Mouse (Mus musculus) kidney, postnatal 14 days (tissue): ENCODE results near the gene Gm20388.

ENCODE experiments used
- DNase-seq: peaks from one replicate; pipeline ENCODE4 v3.0.0; 2022; ENCODE audit warnings: mixed read lengths

Gm20388 gene

DNA sequence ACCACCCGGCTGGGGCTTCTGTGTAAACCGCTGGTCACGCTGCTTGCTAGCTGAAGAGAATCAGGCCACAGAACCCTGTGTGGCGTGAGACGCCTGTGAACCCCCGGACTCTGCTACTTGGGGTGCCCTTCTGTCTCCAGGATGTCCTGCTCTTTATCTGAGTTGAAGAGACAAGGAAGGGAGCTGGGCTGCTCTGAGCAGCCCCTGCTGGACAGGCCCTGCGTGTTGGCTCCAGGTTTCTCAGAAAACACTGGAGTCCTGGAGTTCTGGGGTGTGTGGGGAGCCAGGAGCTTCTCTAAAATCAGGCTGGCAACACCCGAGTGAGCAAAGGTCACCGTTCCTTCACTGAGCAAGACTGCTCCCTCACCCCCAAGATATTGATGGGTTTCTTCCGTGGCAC, 971.0 kb downstream of the Gm20388 start:
- DNase-seq = no peak

DNA sequence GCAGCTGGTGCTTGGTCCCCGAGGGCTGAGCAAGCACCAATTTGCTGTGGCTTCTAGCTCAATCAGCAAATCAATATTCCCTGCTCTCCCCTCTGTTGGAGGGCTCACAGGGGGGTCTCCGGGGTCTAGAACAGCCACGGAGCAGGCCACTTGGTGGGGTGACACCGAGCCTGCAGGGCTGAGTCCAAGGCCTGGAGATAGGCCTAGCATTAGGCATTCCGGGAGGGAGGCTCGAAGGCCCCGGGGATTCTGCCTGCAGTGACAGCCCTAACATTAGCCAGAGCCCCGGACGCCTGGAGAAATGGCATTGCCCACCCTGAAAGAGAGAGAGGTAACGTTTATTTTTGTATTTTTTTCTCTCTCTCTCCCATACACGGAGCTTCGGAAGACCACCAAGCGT, 972.0 kb downstream of the Gm20388 start:
- no peak for DNase-seq

DNA sequence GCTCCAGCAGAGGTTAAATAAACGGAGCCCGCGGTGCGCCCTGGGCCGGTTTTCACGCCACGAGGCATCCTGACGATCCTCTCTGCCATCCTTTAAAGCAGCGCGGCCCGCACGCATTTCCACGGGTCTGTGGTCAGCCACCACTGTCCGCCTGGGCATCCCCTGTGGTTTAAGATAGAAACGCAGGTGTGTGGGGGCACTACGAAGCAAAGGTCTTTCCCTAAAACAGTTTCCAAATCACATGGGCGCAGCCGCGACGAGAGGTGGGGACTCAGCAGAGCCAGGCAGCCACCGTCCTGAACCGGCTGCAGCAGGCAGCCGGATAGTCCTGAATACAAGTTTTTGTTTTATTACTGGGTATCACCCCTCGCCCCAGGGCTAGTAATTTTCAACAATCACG, 972.7 kb downstream of the Gm20388 start:
- DNase-seq = no peak

DNA sequence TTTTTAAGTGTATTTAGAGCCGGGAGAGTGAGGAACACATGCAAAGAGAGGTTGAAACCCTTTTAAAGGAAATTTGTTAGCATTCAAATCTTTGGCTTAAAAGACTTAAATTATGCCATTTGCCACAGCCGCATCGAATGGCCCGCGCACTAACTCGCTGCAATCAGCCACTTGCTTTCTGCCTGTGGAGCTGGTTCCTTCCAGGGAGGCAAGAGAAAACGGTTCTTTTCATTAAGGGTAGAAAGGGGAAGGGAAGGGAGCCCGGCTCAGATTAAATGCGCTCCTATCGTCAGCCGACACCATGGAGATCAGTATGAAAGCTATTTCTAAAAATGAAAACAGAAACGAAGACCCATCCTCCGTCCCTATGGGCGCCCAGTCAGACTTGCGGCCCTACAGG, 973.2 kb downstream of the Gm20388 start:
- no peak for DNase-seq

DNA sequence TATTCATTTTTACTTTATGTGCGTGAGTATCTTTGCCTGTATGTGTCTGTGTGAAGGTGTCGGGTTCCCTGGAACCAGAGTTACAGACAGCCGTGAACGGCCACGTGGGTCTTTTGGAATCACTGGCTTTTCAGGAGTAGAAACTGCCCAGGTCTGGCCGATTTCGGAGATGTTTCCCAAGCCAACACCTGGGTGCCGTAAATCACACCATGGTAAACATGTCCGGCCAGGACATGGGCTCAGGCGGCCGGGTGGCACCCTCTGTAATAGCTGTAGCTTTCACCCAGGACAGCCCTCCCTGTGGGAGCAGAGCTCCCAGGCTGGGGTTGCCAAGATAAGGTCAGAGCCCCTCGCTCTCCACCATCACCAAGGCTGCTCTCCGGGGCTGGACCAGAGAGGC, 974.2 kb downstream of the Gm20388 start:
- no peak for DNase-seq

DNA sequence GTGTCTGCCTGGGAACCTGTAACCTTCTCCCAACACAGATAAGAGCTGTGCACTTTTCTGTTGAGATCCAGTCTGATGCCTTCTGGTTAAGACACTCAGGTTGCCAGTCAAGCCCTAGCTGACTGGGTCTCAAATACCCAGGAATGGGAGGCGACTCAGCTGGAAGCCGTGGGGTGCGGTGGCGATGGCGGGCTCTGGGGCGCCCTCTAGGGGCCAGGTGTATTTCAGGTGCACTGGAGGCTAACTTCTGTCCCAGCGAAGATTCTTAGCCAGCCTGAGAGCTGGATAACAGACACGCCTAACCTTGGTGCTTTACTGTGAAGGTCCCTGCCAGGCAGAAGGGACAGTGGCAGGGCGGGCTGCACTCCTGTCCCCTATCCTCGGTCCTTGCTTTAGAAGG, 976.6 kb downstream of the Gm20388 start:
- peak; percentile 23 for DNase-seq

DNA sequence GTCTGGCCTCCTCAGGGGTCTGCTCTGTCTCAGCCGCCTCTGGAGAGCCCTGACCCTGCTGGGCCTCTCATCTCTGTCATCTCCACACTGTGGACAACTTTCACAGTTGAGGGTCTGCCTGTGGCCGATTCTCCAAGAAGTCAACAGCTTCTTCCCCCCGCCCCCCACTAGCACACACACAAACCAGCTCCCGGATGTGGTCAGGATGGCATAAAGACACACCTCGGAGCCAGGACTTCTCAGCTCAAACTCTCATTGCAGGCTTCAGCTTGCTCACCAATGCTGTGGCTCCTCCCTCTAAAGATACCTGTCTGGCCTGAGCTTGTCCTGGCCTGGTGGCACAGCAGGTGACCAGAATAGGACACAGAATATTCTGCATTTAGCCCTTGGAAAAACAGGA, 977.4 kb downstream of the Gm20388 start:
- no peak for DNase-seq

DNA sequence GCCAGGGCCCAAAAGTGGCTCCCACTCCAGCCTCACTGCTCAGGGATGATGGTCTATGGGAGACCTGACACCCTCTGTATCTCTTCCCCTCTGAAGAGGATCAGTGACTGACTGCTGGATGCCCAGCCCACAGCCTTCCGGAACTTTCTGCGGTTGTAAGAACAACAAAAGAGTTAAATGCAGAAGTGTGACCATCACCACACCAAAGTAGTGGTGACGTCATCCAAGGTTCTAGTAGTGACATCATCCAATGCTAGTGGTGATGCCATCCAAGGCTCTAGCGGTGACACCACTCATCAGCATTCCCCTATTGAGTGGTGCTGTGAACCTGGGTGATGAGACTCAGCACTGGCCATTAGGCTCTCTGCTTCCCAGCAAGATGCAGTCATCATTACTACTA, 978.5 kb downstream of the Gm20388 start:
- DNase-seq = no peak

DNA sequence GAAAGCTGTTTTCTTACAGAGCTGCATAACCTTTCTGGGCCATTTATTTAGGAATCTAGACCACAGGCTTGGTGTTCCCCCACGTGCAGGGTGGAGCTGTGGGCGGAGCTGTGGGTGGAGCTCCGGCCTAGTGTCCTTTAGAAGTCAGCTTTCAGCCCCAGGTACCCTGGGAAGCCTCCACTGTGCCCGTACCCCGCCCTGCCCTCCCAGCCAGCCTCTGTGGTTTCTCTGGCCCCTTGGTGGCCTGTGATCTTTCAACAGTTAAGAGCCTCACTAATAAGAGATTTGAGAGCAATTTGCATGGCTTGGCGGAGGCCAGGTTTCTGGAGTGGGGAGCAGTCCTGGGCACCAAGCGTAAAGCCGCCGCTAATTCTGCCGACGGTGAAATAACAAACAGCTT, 979.4 kb downstream of the Gm20388 start:
- no peak for DNase-seq

DNA sequence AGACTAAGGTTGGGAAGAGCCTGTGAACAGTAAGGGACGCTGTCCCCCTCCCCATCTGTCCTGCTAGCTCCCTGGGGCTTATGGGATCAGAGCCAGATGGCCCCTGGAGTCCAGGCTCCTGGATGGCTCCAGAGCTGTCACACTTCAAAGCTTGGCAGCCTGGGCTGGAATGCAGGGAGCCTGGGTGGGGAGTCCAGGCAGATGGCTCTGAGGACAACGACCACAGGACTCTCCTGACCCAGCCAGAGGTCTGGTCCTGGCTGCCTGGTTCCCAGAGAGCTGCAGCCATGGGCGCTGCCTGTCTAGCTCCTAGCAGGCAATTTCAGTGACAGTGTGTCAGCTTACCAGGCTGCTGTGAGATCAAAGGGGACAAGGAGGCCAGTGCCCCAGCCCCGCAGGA, 984.4 kb downstream of the Gm20388 start:
- DNase-seq = no peak

DNA sequence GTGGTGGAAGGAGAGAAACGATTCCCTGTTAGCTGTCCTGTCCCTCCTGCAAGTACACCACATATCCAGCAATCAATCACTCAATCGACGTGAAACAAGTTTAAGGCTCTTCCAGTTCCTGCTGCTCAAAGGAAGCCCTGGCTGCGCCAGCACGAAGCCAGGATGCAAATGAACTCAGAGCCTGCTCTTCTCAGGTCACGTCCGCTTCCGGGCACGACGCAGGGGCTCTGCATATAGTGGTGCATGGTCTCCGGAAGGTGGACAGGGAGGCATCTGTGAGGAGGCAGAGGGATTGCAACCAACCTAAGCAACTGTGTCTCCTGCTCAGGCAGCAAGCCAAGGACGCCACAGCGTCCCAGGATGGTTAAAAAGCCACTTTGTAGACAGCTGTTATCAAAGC, 985.0 kb downstream of the Gm20388 start:
- no peak for DNase-seq

DNA sequence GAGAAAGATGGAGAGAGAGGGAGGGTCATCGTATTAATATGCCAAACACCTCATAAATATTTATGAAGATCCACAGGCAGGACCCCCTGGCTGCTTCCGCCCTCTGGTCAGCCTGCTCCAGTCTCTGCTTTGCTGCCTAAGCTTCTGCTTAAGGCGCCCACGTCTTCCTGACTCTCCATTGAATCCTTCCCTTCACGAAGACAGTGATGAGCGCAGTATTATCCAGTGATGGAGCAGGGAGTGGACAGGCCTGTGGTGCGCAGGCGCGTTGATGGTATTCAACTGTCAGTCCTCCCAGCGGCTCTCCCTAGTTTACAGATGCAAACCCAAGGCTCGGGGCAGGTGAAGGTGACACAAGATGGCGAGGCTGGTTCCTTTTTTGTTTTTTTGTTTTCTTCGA, 985.6 kb downstream of the Gm20388 start:
- no peak for DNase-seq

DNA sequence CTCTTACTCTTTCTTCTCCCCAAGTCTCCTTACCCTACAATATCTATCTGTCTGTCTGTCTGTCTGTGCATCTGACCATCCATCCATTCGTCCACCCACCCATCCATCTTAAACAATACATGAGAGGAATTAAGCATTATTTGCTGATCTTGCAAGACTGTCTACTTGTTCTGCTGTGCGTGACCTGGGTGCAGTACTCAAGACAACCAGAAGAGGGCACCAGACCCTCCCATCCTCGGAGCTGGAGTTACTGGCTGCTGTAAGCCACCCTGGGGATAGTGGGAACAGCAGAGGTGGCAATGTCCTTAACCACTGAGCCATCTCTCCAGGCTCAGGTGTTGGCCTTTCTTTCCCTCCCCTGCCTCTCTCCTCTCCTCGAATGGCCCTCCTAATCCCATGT, 987.4 kb downstream of the Gm20388 start:
- DNase-seq = peak; percentile 27

DNA sequence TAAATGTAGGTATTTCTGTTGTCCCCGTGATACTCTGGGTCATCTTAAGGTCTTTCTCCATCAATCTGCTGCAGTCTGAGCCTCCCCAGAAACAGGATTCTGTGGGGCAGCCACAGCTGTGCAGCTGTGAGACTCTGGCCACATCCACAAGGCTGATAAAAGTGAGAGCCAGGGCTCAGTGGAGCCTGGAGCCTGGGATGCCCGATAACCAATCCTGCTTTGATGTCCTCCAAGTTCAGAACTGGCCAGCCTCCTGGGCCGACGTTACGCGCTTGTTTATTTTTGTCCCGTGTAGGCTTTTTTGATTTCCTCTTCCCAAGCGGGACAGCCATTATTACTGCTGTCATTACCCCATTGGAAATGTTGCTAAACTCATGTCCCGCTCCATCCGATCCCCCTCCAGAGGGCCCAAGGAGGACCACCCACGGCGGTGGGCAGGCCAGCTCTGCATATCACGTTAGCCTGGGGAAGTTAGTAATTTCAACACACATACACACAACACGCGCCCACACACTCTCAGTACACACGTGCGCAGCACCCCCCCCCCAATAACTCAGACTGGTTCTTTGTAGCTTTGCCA, 988.3 kb downstream of the Gm20388 start:
- DNase-seq = no peak

DNA sequence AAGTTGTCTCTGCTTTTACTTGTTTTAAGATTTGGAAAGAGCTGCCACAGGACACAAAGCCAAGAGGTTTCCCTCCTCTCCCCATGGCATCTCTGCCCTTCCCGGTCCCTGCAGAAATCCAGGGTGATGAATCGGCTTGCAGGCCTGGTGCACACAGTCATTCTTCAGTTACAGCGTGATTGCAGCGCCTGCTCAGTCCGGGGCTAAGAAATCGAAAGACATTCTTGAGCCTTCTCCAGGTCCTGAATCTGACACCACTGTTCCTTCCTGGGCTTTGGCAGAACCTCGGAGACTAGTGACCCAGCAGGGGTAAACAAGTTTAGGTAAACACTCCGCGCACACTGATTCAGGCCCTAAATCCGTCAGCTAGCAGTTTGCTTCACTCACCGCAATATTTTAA, 991.7 kb downstream of the Gm20388 start:
- peak; percentile 21 for DNase-seq

DNA sequence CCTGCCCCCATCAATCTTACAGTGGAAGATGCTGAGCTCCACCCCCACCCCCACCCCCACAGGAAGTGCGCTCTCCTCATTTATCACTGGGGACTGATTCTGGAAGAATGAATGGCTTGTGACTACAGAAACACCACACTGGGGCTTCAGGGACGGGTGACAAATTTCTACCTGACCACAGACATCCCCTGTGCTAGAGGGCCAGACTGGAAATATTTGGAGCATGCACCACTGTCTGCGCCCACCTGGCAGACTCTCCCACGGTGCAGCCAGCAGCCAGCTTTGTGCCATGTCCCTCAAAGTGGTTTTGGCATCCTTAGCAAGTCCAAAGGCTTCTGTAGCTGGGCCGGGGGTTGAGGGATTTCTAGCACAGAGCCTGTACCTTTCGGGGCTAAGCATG, 997.0 kb downstream of the Gm20388 start:
- DNase-seq = no peak

DNA sequence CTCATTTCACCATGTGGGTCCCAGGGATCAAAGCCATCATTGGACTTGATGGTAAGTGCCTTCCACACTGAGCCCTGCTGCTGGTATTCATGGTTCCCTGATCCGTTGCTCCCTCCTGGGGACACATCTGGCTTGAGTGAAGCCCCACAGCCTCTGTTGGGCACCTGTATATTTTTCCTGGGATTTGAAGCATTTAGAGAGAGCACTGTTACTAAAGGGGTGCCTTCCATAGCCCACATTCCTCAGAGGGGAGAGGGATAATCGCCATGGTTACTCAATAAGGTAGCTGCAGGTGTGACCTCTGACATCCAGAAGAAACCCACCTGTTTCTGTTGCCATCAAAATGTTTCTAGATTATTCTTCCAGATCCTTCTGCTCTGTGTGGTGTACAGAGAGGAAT, 1000.3 kb downstream of the Gm20388 start:
- no peak for DNase-seq

DNA sequence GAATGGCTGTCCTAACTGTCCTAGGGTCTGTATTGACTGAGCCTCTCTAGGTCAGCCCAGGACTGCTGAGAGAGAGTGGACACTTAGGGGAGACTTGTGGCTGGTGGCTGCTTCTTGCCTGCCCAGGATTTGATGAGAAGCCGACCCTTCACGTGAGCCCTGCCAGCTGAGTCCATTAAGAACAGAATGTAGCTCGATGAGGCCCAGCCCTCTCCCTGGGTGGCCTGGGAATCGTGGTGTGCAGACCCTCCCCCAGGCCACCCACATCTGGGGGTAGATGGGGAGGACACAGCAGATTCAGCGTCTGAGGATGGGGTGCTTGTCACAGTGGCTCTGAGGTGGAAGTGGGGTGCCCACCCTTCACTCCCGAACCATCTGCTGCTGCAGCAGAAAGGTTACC, 1001.8 kb downstream of the Gm20388 start:
- no peak for DNase-seq

DNA sequence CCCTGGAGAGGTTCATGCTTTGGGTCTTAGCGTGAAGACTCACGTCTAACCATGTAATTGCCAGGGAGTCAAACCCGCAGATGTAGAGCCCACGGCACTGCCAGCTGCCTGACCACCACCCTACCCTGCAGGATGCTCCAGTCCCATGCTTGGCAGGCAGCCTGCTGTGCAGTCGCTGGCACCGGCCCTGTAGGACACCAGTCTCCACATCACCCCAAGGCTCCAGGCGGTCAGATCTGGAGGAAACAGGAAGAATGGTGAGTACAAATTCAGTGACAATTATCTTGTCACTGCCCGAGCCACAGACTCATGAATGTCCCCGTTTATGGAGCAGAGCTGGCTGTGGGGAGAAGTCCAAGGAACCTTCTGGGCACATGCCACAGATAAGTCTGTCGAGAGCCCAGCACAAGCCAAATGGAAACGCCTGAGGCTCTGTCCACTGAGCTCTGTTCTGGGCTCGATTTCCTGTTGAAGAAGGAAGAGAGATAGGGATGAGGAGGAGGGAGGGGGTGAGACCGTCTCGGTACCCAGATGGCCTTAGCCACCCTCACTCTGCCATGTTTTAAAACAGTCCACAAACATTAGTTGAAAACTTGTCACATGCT, 1006.3 kb downstream of the Gm20388 start:
- no peak for DNase-seq

DNA sequence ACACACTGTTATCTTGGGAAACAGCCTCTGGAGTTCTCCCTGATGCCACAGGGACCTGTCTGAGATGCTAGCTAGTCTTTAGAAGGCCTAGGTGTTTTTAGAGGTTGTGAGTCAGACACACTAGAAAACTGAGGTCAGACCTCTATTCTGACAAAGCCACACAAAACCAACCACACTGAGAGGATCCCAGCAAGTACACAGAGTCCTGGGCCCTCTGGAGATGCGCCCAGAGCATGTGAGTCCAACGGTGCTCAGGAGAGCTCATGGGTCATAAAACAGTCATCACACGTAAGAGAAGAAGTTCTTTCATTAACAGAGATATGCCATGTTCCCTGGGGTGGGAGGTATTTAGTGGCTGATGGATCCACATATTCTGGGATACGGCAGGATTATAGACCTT, 1009.9 kb downstream of the Gm20388 start:
- no peak for DNase-seq

DNA sequence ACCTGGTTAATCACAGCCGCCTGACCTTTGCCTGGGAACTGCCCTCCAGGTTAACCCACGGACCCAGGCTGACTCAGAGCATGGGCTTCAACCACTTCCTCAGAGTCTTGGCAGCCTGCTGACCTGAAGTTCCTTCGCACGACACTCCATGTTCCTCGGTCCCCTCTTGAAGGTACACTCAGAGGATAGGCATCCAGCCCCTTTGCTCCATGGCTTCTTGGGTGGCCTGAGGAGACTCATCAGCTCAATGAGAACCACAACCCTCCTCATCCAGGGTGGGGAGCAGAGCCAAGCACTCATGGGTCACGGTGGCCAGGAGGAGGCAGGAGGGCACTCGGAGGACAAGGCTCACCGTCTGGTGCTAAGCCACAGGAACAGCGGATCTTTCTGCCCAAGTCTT, 1015.6 kb downstream of the Gm20388 start:
- no peak for DNase-seq

DNA sequence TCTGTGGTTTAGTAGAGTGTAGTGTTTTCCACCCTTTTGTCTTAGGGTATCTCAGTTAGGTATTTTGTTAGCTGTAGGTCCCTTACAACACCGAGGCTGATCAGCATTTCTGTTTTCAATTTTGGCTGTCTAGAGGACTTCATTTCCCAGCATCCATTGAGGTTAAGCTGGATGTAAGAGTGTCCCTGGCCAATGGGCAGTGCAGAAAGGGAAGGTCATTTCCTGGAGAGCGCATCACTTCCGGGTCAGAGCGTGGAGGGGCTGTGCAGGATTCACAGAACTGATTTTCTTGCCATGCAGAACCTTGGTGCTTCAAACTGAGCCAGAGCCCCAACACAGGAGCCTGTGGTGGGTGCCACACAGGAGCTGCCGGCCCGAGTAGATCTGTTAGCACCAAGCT, 1017.4 kb downstream of the Gm20388 start:
- DNase-seq = no peak

DNA sequence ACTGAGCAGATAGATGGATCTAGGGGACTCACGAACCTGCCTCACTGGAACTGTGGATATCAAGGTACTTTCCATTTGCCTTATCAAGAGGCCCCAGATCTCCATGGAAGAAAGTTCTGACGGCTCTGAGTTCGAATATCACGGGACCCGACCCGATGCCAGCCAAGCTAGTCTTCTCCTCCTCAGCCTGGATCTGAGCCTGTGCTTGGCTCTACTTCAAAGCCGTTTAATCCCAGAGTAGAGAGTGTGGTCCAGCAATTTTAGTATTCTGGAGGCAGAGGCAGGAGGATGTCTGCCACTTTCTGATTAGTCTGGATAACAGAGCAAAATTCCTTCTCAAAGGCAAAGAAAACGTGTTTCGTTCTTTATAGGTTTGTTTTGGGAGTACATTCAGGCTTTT, 1024.0 kb downstream of the Gm20388 start:
- no peak for DNase-seq

DNA sequence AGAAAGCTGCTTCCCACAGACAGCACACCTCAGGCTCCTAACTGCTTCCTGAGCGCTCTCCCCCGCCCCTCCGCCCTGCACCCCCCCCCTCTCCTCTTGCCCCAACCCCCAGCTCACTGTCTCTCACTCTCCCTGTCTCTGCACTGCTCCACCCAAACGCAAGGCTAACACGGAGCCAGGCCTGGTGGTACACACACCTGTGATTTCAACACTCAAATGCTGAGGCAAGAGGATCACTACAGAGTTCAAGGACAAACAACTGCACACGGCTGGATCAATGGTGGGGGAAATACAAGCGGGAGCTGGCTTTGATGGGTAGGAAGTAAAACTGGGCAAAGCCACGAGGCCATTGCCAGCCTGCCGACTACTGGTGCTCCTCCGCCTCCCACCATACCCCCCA, 1026.0 kb downstream of the Gm20388 start:
- no peak for DNase-seq

DNA sequence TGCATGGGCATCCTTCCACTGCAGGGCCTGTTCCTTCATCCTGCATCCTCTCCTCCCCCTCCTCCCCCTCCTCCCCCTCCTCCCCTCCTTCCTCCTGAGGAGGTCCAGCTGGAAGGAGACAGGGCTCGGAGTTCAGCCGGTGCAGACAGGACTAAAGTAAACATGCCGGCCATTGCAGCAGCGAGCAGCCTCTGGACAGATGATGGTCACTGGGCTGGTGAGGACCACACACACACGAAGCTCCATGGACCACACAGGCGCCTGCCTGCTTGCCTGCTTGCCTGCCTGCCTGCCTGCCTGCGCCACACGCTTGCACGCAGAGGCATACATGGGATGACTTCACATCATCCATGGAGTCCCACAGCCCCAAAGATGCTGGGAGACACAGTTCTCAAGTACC, 1026.8 kb downstream of the Gm20388 start:
- no peak for DNase-seq

DNA sequence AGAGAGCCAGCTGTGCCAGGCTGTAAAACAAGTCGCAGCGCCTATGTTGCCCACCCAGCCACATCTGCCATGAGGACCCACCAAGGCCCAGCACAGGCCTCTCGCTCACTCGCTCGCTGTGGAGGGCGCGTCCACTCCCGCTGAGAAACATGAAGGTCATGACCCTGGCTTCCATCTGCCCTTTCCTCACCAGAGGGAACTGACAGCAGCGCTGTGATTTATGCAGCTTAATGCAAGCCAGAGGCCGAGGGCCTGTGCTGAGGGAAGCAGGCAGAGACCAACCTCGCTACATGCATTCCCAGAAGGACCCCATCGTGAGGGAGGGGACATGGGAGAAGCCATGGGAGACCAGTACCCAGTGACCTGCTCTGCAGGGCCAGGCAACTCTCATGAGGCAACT, 1029.6 kb downstream of the Gm20388 start:
- DNase-seq = peak; percentile 40
